Mouse (Mus musculus) liver, postnatal 0 days (tissue): ENCODE results near the gene Ccdc144b. TPM values are rescaled to one million over a fixed set of nuclear protein-coding genes. Genes with fewer than 3 reads are reported as not detected.

Experiments used
- ATAC-seq: fragments of 200-750 bp; cut with Nextera tagmentation; 2 replicates; pipeline ENCODE4 v1.8.0; 2017; ENCODE audit warnings: mild to moderate bottlenecking, moderate library complexity
- DNase-seq: peaks from one replicate; pipeline ENCODE4 v3.0.0-alpha.2; 2016
- H3K27ac ChIP-seq: fragments of 300-500 bp; sonication (generic); 2 replicates; pipeline ENCODE4 v1.5.1; 2014; ENCODE audit warnings: antibody characterized with exemption, moderate library complexity, mild to moderate bottlenecking, low read depth
- H3K27me3 ChIP-seq: fragments of 300-500 bp; sonication (generic); 2 replicates; pipeline ENCODE4 v1.6.1; 2014; ENCODE audit warnings: low read length, control low read depth, mixed read lengths; ENCODE audit not compliant: insufficient read depth
- H3K36me3 ChIP-seq: fragments of 300-500 bp; sonication (generic); replicated peaks from 2 replicates; pipeline ENCODE4 v1.6.1; 2014; ENCODE audit warnings: mild to moderate bottlenecking, control low read depth, low read length, moderate library complexity, mixed read lengths; ENCODE audit not compliant: insufficient read depth
- H3K4me1 ChIP-seq: fragments of 300-500 bp; sonication (generic); 2 replicates; pipeline ENCODE4 v1.6.1; 2014; ENCODE audit warnings: antibody characterized with exemption, mild to moderate bottlenecking, control low read depth; ENCODE audit not compliant: insufficient read depth
- H3K4me2 ChIP-seq: fragments of 300-500 bp; sonication (generic); 2 replicates; pipeline ENCODE4 v1.6.1; 2014; ENCODE audit warnings: low read depth, mild to moderate bottlenecking, low read length, moderate library complexity, mixed read lengths
- H3K4me3 ChIP-seq: fragments of 300-500 bp; sonication (generic); 2 replicates; pipeline ENCODE4 v1.5.1; 2014; ENCODE audit warnings: low read depth, low read length
- H3K9ac ChIP-seq: fragments of 300-500 bp; sonication (generic); replicated peaks from 2 replicates; pipeline ENCODE4 v1.6.1; 2014; ENCODE audit warnings: mild to moderate bottlenecking, moderate library complexity
- H3K9me3 ChIP-seq: fragments of 300-500 bp; sonication (generic); 2 replicates; pipeline ENCODE4 v1.6.1; 2016; ENCODE audit warnings: mild to moderate bottlenecking, control low read depth, low read length, mixed read lengths
- CTCF ChIP-seq: sonication (generic); IDR thresholded peaks from 2 replicates; pipeline ENCODE4 v1.5.1; 2016; ENCODE audit warnings: antibody characterized with exemption, low read depth
- EP300 ChIP-seq: IDR thresholded peaks from 2 replicates; pipeline ENCODE4 v1.6.1; 2016; ENCODE audit warnings: antibody characterized with exemption, low read depth, mild to moderate bottlenecking
- WGBS: fragments of 180-500 bp; shearing (Covaris S2); extraction: QIAGEN DNeasy Blood & Tissue Kit; methylation state at CpG from one replicate; pipeline ENCODE4 v1.1.7; 2014; ENCODE audit not compliant: insufficient replicate concordance; 5-methylcytosine and 5-hydroxymethylcytosine counted together
- polyA plus RNA-seq: library from polyadenylated mRNA; unstranded; fragments of >200 nt; fragmentation: Nextera tagmentation; extraction: Ambion mirVana; gene quantifications from 2 replicates; pipeline ENCODE4 v1.2.1, GENCODE M21; 2015

Ccdc144b gene
- polyA plus RNA-seq, 1 experiment from 2014 or later, result not detected

- H3K4me3 ChIP-seq, result no peak overlapping the region
- ATAC-seq, result no peak
- no peak overlapping the region for H3K9ac ChIP-seq
- TF ChIP-seq CTCF, result no peak
- no peak for TF ChIP-seq EP300
- no peaks in the 10 kb centered on the region for H3K4me1 ChIP-seq
- no peaks in the 10 kb centered on the region for H3K9me3 ChIP-seq
- H3K27ac ChIP-seq, result no peak overlapping the region
- 79% methylated on average over 5 of the region's 5 CpGs for WGBS
- H3K36me3 ChIP-seq, result peaks cover 68% of the 10 kb centered on the region
- no peak overlapping the region for H3K4me2 ChIP-seq
- DNase-seq, result no peak
- no peaks in the 10 kb centered on the region for H3K27me3 ChIP-seq
Measured at GRCm38 (mm10) chr3:36079886-36080285, 26.5 kb upstream of the Ccdc144b start.

GRCm38 (mm10) chr3:36077386-36077785, 24.0 kb upstream of the Ccdc144b start:
- TF ChIP-seq CTCF, result no peak
- Histone ChIP-seq H3K36me3 (peaks cover 71% of the 10 kb centered on the region), H3K4me2 (no peak overlapping the region)

GRCm38 (mm10) chr3:36075466-36075865, 22.1 kb upstream of the Ccdc144b start:
- no peaks in the 10 kb centered on the region for H3K4me1 ChIP-seq
- no peaks in the 10 kb centered on the region for H3K9me3 ChIP-seq
- H3K4me2 ChIP-seq, result no peak overlapping the region
- H3K4me3 ChIP-seq, result no peak overlapping the region
- H3K9ac ChIP-seq, result no peak overlapping the region
- TF ChIP-seq EP300 (no peak), CTCF (no peak)
- H3K36me3 ChIP-seq, result peaks cover 55% of the 10 kb centered on the region
- 88% methylated on average over 6 of the region's 6 CpGs for WGBS
- DNase-seq, result no peak
- no peak overlapping the region for H3K27ac ChIP-seq
- no peak for ATAC-seq
- no peaks in the 10 kb centered on the region for H3K27me3 ChIP-seq

More at GRCm38 (mm10) chr3:36077386-36077785, 24.0 kb upstream of the Ccdc144b start:
- no peak overlapping the region for H3K9ac ChIP-seq
- H3K9me3 ChIP-seq, result no peaks in the 10 kb centered on the region
- H3K27me3 ChIP-seq, result no peaks in the 10 kb centered on the region
- H3K4me1 ChIP-seq, result no peaks in the 10 kb centered on the region
- H3K4me3 ChIP-seq, result no peak overlapping the region
- WGBS, result 88% methylated on average over 3 of the region's 3 CpGs
- ATAC-seq (no peak), DNase-seq (no peak)
- H3K27ac ChIP-seq, result no peak overlapping the region

DNA sequence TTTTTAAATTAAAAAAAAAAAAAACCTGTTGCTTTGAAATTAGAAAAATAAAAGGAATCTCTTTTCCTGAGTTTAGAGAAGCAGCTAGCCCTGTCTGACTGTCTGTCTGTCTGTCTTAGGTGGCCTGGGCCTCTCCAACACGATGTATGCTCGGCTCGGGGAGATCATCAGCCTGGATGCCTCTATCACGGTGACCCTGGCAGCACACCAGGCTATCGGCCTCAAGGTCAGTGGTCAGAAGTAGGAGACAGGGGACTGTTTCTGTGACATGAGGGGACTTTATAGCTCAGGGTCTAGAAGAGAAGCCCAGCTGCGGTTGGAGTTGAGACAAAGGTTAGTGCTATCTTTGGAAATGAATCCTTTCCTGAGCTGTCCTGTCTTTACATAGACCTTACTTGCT, 20.9 kb upstream of the Ccdc144b start:
- Histone ChIP-seq H3K36me3 (peaks cover 52% of the 10 kb centered on the region), H3K9ac (no peak overlapping the region), H3K9me3 (no peaks in the 10 kb centered on the region), H3K4me1 (no peaks in the 10 kb centered on the region), H3K4me3 (no peak overlapping the region), H3K27me3 (no peaks in the 10 kb centered on the region), H3K4me2 (no peak overlapping the region), H3K27ac (no peak overlapping the region)
- ATAC-seq, result no peak
- no peak for DNase-seq
- TF ChIP-seq EP300, result no peak
- no peak for TF ChIP-seq CTCF
- WGBS, result 81% methylated on average over 6 of the region's 6 CpGs

DNA sequence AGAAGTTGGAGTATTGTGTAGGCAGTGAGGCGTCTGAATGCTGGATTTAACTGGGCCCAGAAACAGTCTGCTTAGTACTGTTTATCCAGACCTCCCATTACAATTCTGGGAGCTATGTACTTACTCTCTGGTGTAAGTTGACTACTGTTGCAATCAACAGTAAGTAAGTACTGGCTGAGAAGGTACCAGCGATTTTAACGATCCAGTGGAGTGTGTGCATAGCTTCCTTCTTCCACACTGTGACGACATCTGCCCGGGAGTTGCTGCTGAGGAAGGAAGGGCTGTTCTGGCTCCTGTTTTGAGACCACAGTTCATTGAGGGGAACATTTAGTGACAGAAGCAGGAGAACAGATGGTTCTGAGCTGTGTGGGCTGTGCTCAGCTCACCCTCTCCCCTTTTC, 17.7 kb upstream of the Ccdc144b start:
- no peak overlapping the region for H3K4me2 ChIP-seq
- no peak for DNase-seq
- no peaks in the 10 kb centered on the region for H3K9me3 ChIP-seq
- TF ChIP-seq EP300, result no peak
- no peak for TF ChIP-seq CTCF
- no peak overlapping the region for H3K27ac ChIP-seq
- peaks cover 10% of the 10 kb centered on the region for H3K4me1 ChIP-seq
- no peak for ATAC-seq
- H3K4me3 ChIP-seq, result no peak overlapping the region
- H3K9ac ChIP-seq, result no peak overlapping the region
- no peaks in the 10 kb centered on the region for H3K27me3 ChIP-seq
- peaks cover 30% of the 10 kb centered on the region for H3K36me3 ChIP-seq
- 75% methylated on average over 5 of the region's 5 CpGs for WGBS

DNA sequence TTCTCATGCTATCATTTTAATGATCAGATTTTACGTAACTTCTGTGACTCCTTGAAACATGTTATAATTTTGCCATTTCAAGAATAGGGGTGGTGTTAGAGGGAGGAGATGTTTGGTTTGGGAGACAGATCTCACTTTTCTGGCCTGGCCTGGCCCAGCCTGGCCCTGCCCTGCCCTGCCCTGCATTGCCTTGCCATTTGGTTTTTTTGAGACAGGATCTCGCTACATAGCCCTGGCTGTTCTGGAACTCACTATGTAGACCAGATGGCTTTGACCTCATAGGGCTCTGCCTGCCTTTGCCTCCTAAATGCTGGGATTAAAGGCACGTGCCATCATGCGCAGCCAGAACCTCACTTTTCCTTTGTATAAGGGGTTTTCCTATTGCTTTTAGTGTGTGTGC, 17.1 kb upstream of the Ccdc144b start:
- H3K4me1 ChIP-seq, result peaks cover 11% of the 10 kb centered on the region
- WGBS, result 84% methylated on average over 4 of the region's 4 CpGs
- no peak overlapping the region for H3K27ac ChIP-seq
- H3K27me3 ChIP-seq, result no peaks in the 10 kb centered on the region
- TF ChIP-seq EP300 (no peak), CTCF (no peak)
- no peak overlapping the region for H3K9ac ChIP-seq
- no peak overlapping the region for H3K4me2 ChIP-seq
- H3K36me3 ChIP-seq, result peaks cover 24% of the 10 kb centered on the region
- no peak for ATAC-seq
- no peak overlapping the region for H3K4me3 ChIP-seq
- no peaks in the 10 kb centered on the region for H3K9me3 ChIP-seq
- no peak for DNase-seq

DNA sequence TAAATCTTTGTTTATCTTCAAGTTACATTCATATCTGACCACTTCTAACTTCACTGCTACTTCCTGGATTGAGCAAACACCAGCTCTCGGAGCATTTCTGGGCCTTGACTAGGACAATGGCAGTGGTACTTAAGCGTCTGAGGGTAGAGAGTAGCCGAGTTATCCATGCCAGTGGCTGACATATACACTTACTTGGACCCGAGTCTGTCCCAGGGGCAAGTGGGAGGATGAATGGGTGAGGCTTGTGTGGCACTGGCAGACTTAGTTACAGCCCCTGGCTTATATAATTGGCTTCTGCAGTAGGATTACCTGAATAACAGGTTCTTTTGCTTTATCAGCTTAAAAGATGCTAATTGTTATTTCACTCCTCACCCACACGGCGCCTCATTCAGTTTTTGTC, 14.4 kb upstream of the Ccdc144b start:
- Histone ChIP-seq H3K27me3 (no peaks in the 10 kb centered on the region), H3K4me1 (peaks cover 13% of the 10 kb centered on the region), H3K4me2 (no peak overlapping the region), H3K4me3 (no peak overlapping the region), H3K9ac (no peak overlapping the region), H3K36me3 (0 out of 2 replicates have a peak, but pooled peaks cover 2% of the 10 kb centered on the region), H3K27ac (no peak overlapping the region), H3K9me3 (no peaks in the 10 kb centered on the region)
- no peak for TF ChIP-seq CTCF
- ATAC-seq (no peak), DNase-seq (no peak)
- WGBS, result 77% methylated on average over 6 of the region's 6 CpGs
